Mouse (Mus musculus) liver, embryonic 11.5 days (tissue): ENCODE results near the gene Ms4a6c. TPM values are rescaled to one million over a fixed set of nuclear protein-coding genes. Genes with fewer than 3 reads are reported as not detected.
"Not testable (repeated sequence)": the region's sequence is repeated elsewhere in the genome, so short reads cannot be mapped to it uniquely, and the experiment has no call there.

Experiments
- ATAC-seq: fragments of 200-750 bp; cut with Nextera tagmentation; replicated peaks from 2 replicates; pipeline ENCODE4 v1.8.0; 2017; ENCODE audit warnings: moderate number of reproducible peaks, mild to moderate bottlenecking, moderate TSS enrichment, moderate library complexity; ENCODE audit not compliant: low FRiP score
- DNase-seq: peaks from one replicate; pipeline ENCODE4 v3.0.0-alpha.2; 2017; ENCODE audit warnings: low spot score
- H3K27ac ChIP-seq: fragments of 300-500 bp; sonication (generic); 2 replicates; pipeline ENCODE4 v1.5.1; 2014; ENCODE audit warnings: mild to moderate bottlenecking, low read depth, low read length, control low read depth
- H3K27me3 ChIP-seq: fragments of 300-500 bp; sonication (generic); replicated peaks from 2 replicates; pipeline ENCODE4 v1.6.1; 2014; ENCODE audit warnings: low read length, mixed read lengths; ENCODE audit not compliant: control insufficient read depth, insufficient read depth
- H3K36me3 ChIP-seq: fragments of 300-500 bp; sonication (generic); 2 replicates; pipeline ENCODE4 v1.6.1; 2014; ENCODE audit warnings: mild to moderate bottlenecking, low read length, moderate library complexity, mixed read lengths; ENCODE audit not compliant: control insufficient read depth, insufficient read depth
- H3K4me1 ChIP-seq: fragments of 300-500 bp; sonication (generic); replicated peaks from 2 replicates; pipeline ENCODE4 v1.6.1; 2014; ENCODE audit warnings: low read length, mixed read lengths; ENCODE audit not compliant: control insufficient read depth, insufficient read depth
- H3K4me2 ChIP-seq: fragments of 300-500 bp; sonication (generic); 2 replicates; pipeline ENCODE4 v1.6.1; 2014; ENCODE audit warnings: mild to moderate bottlenecking, control low read depth, moderate library complexity
- H3K4me3 ChIP-seq: fragments of 300-500 bp; sonication (generic); 2 replicates; pipeline ENCODE4 v1.5.1; 2014; ENCODE audit warnings: low read depth, low read length, control low read depth
- H3K9ac ChIP-seq: fragments of 300-500 bp; sonication (generic); 2 replicates; pipeline ENCODE4 v1.6.1; 2014; ENCODE audit warnings: low read depth, low read length, control low read depth
- H3K9me3 ChIP-seq: fragments of 300-500 bp; sonication (generic); 2 replicates; pipeline ENCODE4 v1.6.1; 2016; ENCODE audit warnings: low read length, inconsistent platforms, mixed read lengths; ENCODE audit not compliant: control insufficient read depth
- WGBS: fragments of 180-500 bp; shearing (Covaris S2); extraction: QIAGEN DNeasy Blood & Tissue Kit; methylation state at CpG from one replicate; pipeline ENCODE4 v1.1.7; 2014; 5-methylcytosine and 5-hydroxymethylcytosine counted together
- polyA plus RNA-seq: library from polyadenylated mRNA; unstranded; fragments of >200 nt; fragmentation: Nextera tagmentation; extraction: Ambion mirVana; gene quantifications from 2 replicates; pipeline ENCODE4 v1.2.1, GENCODE M21; 2014

Ms4a6c gene
- polyA plus RNA-seq, 1 experiment from 2014 or later: 3.2 TPM

DNA sequence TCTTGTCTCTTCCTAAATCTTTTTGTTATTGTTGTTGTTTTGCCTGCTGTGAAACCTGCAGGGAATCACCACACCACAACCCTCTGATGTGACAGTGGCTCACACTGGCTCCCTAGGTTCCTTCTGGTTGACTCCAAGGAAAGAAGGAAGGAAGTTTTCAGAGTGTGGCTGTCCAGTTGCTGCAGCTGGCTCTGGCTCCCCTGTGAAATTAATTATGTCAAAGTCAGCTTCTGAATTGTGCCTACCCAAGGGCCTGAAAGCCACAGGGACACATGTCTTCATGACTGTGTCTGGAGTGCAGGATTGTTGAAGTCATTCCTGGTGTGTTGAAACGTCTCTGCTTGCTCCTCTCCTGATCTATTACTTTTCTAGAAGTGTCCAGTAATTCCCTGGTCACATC is 805 bp upstream of the Ms4a6c start:
- not testable (repeated sequence) for ATAC-seq, H3K27ac ChIP-seq, H3K9ac ChIP-seq, H3K27me3 ChIP-seq, H3K4me3 ChIP-seq, DNase-seq, H3K4me2 ChIP-seq, H3K9me3 ChIP-seq, H3K4me1 ChIP-seq, H3K36me3 ChIP-seq
- 46% methylated on average over 1 of the region's 1 CpGs for WGBS

DNA sequence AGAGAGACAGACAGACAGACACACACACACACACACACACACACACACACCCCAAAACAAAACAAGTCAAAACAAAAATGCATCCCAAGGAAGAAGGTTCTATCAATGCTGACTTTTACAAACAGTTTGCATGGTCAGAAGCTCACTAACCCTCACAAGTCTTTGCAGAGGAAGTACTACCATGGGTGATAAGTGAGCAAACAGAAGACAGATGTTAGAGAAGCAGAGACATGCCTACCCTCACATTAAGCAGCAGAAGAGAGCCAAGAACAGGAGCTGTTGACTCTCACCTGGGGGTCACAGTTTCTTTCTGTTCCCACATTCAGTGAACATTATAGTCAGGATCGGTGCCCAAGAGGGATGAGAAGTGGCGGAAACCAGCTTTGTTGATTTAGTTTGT is 10.5 kb downstream of the Ms4a6c start:
- H3K9ac ChIP-seq: no peak overlapping the region
- no peak for ATAC-seq
- H3K27ac ChIP-seq: no peak overlapping the region
- H3K36me3 ChIP-seq: no peaks in the 10 kb centered on the region
- no peaks in the 10 kb centered on the region for H3K27me3 ChIP-seq
- H3K4me1 ChIP-seq: no peaks in the 10 kb centered on the region
- WGBS: 93% methylated on average over 2 of the region's 2 CpGs
- H3K9me3 ChIP-seq: no peaks in the 10 kb centered on the region
- no peak overlapping the region for H3K4me2 ChIP-seq
- no peak for DNase-seq
- H3K4me3 ChIP-seq: no peak overlapping the region

DNA sequence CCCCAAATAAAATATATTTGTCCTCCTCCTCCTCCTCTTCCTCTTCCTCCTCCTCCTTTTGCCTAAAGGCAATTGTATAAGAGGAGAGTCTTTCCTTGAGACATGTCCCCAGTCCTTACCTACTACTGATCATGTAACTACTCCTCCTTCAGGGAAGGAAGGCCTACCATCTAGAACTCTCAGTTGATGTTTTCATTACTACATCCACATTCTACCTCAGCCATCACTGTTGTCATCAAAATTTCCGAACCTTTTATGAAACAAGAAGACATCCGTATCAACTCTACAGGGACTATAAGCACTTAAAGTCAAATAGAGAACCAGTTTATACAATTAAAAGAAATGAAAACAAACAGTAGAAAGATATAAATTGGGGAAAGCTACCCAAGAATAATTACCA is 13.5 kb downstream of the Ms4a6c start:
- no peak for DNase-seq
- WGBS: 84% methylated on average over 2 of the region's 2 CpGs
- no peaks in the 10 kb centered on the region for H3K4me1 ChIP-seq
- no peak overlapping the region for H3K27ac ChIP-seq
- no peaks in the 10 kb centered on the region for H3K9me3 ChIP-seq
- no peak overlapping the region for H3K4me3 ChIP-seq
- H3K36me3 ChIP-seq: no peaks in the 10 kb centered on the region
- no peaks in the 10 kb centered on the region for H3K27me3 ChIP-seq
- H3K4me2 ChIP-seq: no peak overlapping the region
- H3K9ac ChIP-seq: no peak overlapping the region
- no peak for ATAC-seq

DNA sequence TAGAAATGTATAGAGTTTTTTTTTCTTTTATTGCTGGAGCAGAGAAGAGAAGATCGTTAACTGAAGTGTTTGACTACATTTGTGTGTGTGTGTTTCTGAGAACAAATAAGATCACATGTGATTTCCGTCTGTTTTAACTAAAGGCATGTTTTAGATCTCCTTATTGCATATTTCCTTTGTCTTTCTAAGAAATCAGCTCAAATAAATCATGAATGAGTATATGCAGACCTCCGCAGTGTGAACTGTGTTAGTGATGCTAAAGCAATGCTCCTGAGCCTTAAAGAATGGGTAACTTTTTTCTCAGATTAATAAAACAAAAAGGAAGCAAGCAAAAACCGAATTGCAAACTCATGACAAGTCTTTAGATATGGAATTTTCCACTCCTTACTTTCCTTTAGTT is 14.8 kb downstream of the Ms4a6c start:
- H3K9ac ChIP-seq: no peak overlapping the region
- no peak for DNase-seq
- H3K27me3 ChIP-seq: no peaks in the 10 kb centered on the region
- ATAC-seq: no peak
- 68% methylated on average over 4 of the region's 4 CpGs for WGBS
- H3K36me3 ChIP-seq: no peaks in the 10 kb centered on the region
- no peak overlapping the region for H3K27ac ChIP-seq
- H3K4me1 ChIP-seq: no peaks in the 10 kb centered on the region
- no peak overlapping the region for H3K4me2 ChIP-seq
- H3K4me3 ChIP-seq: no peak overlapping the region
- no peaks in the 10 kb centered on the region for H3K9me3 ChIP-seq

DNA sequence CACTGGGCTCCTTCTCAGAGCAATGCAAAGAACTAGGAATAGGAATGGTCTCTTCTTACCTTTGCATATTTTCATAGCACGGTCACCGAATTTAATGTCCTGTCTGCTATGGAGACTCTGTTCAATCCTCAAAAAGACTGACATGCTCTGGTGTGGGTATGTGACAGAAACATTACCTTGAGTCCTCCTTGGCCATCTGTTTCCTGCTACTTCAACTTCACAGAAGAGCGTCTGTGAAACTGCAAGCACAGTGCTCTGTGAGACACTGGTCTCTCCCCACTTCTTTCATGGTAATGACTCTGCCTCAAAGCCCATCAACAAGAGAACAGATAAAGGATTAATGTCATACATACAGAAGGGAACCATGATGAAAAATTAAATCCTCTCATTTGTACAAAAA is 15.2 kb downstream of the Ms4a6c start:
- no peak for DNase-seq
- H3K9me3 ChIP-seq: no peaks in the 10 kb centered on the region
- no peaks in the 10 kb centered on the region for H3K36me3 ChIP-seq
- H3K27ac ChIP-seq: no peak overlapping the region
- no peak overlapping the region for H3K4me3 ChIP-seq
- no peak overlapping the region for H3K9ac ChIP-seq
- ATAC-seq: no peak
- no peaks in the 10 kb centered on the region for H3K4me1 ChIP-seq
- no peak overlapping the region for H3K4me2 ChIP-seq
- WGBS: 71% methylated on average over 3 of the region's 3 CpGs
- no peaks in the 10 kb centered on the region for H3K27me3 ChIP-seq

DNA sequence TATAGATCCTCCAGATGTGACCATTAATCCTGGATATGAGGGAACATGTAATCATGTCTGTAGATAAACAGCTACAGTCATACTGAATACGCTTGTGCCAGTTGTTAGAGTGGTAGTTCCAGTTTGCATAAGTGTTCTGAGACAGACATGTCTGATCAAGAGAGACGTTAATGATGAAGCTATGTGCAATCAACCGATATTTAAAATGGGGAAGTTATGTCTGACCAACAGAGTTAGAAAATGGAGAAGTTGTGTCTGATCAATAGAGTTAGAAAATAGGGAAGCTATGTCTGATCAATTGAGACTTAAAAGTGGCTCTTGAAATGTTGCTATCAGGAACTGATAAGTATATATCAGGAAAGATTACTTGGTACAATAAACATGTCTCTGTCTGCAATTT is 16.1 kb downstream of the Ms4a6c start:
- DNase-seq: no peak

DNA sequence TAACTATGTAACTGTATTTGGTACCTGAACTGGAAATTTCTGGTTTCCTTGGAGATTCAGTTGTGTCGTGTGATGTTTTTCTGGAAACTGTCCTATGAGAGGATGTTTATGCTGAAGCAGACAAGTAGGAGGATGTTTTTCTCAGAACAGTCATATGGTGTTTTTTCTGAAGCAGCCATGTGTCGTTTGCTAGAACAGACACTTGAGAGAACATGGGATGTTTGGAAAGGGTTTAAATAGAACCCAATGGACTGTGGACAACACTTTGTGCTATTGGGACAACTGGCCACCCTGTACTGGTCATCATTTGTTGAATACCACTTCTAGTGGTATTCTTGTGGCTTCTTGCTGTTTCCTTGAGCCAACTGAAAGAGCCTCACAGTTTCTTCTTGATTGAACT is 16.6 kb downstream of the Ms4a6c start, which contains the start of gene Gm8369:
TSS of gene Gm8369 (plus strand) at position 193 of the 400 bp plus-strand sequence.
- WGBS: 65% methylated on average over 2 of the region's 2 CpGs
- Histone ChIP-seq H3K9me3 (no peaks in the 10 kb centered on the region), H3K4me3 (no peak within 1 kb of the TSS), H3K27ac (no peak within 1 kb of the TSS), H3K4me2 (no peak within 1 kb of the TSS), H3K4me1 (no peaks in the 10 kb centered on the region), H3K9ac (no peak within 1 kb of the TSS), H3K36me3 (no peaks in the 10 kb centered on the region), H3K27me3 (no peaks in the 10 kb centered on the region)
- DNase-seq: no peak
- no peak for ATAC-seq

More for the DNA sequence above, 16.1 kb downstream of the Ms4a6c start:
- Histone ChIP-seq H3K9me3 (no peaks in the 10 kb centered on the region), H3K4me3 (no peak overlapping the region), H3K27me3 (no peaks in the 10 kb centered on the region), H3K36me3 (no peaks in the 10 kb centered on the region), H3K4me1 (no peaks in the 10 kb centered on the region), H3K9ac (no peak overlapping the region), H3K27ac (no peak overlapping the region), H3K4me2 (no peak overlapping the region)
- ATAC-seq: no peak
- 58% methylated on average over 3 of the region's 3 CpGs for WGBS

DNA sequence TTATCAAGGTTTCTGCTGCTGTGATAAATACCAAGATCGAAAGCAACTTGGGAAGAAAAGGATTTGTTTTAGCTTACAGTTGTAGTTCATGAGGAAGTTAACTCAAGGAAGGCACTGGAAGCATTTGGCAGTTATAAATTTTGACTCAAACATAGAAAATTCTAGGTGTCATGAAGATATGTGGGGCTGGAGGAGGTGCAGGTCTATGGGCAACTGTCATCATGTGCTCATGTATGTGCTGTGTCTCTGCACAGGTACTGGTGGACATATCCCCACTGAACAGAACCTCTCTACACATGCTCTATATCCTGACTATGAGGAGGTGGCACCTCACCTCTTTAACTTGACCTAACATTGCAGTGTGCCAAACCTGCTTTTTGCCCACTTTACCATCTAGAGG is 17.4 kb downstream of the Ms4a6c start:
- Histone ChIP-seq H3K4me2 (no peak overlapping the region), H3K9me3 (no peaks in the 10 kb centered on the region), H3K27me3 (no peaks in the 10 kb centered on the region), H3K4me1 (no peaks in the 10 kb centered on the region), H3K36me3 (no peaks in the 10 kb centered on the region), H3K4me3 (no peak overlapping the region), H3K9ac (no peak overlapping the region), H3K27ac (no peak overlapping the region)
- ATAC-seq (no peak), DNase-seq (no peak)
- WGBS: 81% methylated on average over 1 of the region's 1 CpGs

DNA sequence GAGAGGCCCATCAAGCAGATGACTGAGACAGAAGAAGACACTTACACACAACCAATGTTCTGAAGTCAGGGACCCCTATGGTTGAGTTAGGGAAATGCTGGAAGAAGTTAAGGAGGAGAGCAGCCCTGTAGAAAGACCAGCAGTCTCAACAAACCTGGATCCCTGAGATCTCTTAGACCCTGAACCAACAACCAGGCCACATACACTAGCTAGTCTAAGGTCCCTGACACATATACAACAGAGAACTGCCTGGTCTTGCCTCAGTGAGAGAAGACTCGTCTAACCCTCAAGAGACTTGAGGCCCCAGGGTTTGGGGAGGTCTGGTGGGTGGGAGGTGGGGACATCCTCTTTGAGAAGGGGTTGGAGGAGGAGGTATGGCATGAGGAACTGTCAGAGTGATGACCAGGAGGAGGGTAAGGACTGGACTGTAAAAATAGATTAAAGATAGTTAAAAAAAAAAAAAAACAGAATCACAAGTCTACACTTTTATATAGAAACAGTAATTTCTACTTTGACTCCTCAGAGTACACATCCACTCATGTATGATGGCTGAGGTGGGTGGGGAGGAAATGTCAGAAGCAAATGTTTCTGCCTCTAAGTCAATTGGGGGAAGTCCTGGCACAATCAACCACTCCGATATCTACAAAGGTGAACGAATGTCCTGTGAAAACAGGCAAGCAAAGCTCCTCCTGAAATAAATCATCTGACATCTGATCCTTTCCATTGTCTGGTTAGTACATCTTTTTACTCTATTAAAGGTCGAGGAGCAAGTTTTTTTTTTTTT is 22.4 kb downstream of the Ms4a6c start:
- 61% methylated on average over 4 of the region's 4 CpGs for WGBS
- Histone ChIP-seq H3K27ac (no peak overlapping the region), H3K4me2 (no peak overlapping the region), H3K27me3 (no peaks in the 10 kb centered on the region), H3K4me1 (no peaks in the 10 kb centered on the region), H3K4me3 (no peak overlapping the region), H3K36me3 (no peaks in the 10 kb centered on the region), H3K9ac (no peak overlapping the region), H3K9me3 (no peaks in the 10 kb centered on the region)
- ATAC-seq (no peak), DNase-seq (no peak)
